Mouse (Mus musculus) kidney, embryonic 15.5 days (tissue): ENCODE measurements around the gene Kcnmb3. TPM values are rescaled to one million over a fixed set of nuclear protein-coding genes. Genes with fewer than 3 reads are reported as not detected.

Experiments
- ATAC-seq: fragments of 200-750 bp; cut with Nextera tagmentation; replicated peaks from 2 replicates; pipeline ENCODE4 v1.8.0; 2017; ENCODE audit warnings: moderate TSS enrichment; ENCODE audit not compliant: low FRiP score
- H3K27ac ChIP-seq: fragments of 300-500 bp; sonication (generic); 2 replicates; pipeline ENCODE4 v1.5.1; 2015; ENCODE audit warnings: mild to moderate bottlenecking, inconsistent platforms
- H3K27me3 ChIP-seq: fragments of 300-500 bp; sonication (generic); 2 replicates; pipeline ENCODE4 v1.6.1; 2015; ENCODE audit warnings: inconsistent platforms
- H3K36me3 ChIP-seq: fragments of 300-500 bp; sonication (generic); 2 replicates; pipeline ENCODE4 v1.6.1; 2015; ENCODE audit warnings: inconsistent platforms
- H3K4me1 ChIP-seq: fragments of 300-500 bp; sonication (generic); 2 replicates; pipeline ENCODE4 v1.6.1; 2015; ENCODE audit warnings: inconsistent platforms
- H3K4me2 ChIP-seq: fragments of 300-500 bp; sonication (generic); 2 replicates; pipeline ENCODE4 v1.6.1; 2015; ENCODE audit warnings: moderate library complexity, mild to moderate bottlenecking, inconsistent platforms
- H3K4me3 ChIP-seq: fragments of 300-500 bp; sonication (generic); replicated peaks from 2 replicates; pipeline ENCODE4 v1.5.1; 2015; ENCODE audit warnings: mild to moderate bottlenecking, inconsistent platforms
- H3K9ac ChIP-seq: fragments of 300-500 bp; sonication (generic); 2 replicates; pipeline ENCODE4 v1.6.1; 2015; ENCODE audit warnings: mild to moderate bottlenecking, inconsistent platforms
- H3K9me3 ChIP-seq: fragments of 300-500 bp; sonication (generic); replicated peaks from 2 replicates; pipeline ENCODE4 v1.6.1; 2016; ENCODE audit warnings: inconsistent platforms
- WGBS: fragments of 180-500 bp; shearing (Covaris S2); methylation state at CpG from one replicate; pipeline ENCODE4 v1.1.7; 2015; ENCODE audit warnings: mixed read lengths; 5-methylcytosine and 5-hydroxymethylcytosine counted together
- polyA plus RNA-seq: library from polyadenylated mRNA; unstranded; fragments of >200 nt; fragmentation: Nextera tagmentation; extraction: Ambion mirVana; gene quantifications from 2 replicates; pipeline ENCODE4 v1.2.1, GENCODE M21; 2015

Gene Kcnmb3
- 0.13 TPM in 1 of 2 replicates, not detected in the other for polyA plus RNA-seq

- H3K27me3 ChIP-seq = no peaks in the 10 kb centered on the region
- no peaks in the 10 kb centered on the region for H3K9me3 ChIP-seq
- 80% methylated on average over 11 of the region's 11 CpGs for WGBS
- no peak within 1 kb of the TSS for H3K9ac ChIP-seq
- H3K4me3 ChIP-seq = no peak within 1 kb of the TSS
- H3K27ac ChIP-seq = no peak within 1 kb of the TSS
- H3K4me1 ChIP-seq = no peaks in the 10 kb centered on the region
- no peak for ATAC-seq
- no peaks in the 10 kb centered on the region for H3K36me3 ChIP-seq
- H3K4me2 ChIP-seq = no peak within 1 kb of the TSS
Measured at GRCm38 (mm10) chr3:32492097-32493090, at the start of gene Kcnmb3. TSS of gene Kcnmb3 (minus strand) at chr3:32492231.

- 90% methylated on average over 5 of the region's 5 CpGs for WGBS
- ATAC-seq = no peak
Measured at GRCm38 (mm10) chr3:32538091-32538490, 46.1 kb upstream of the Kcnmb3 start.

GRCm38 (mm10) chr3:32537556-32537955, 45.5 kb upstream of the Kcnmb3 start:
- H3K9ac ChIP-seq = no peak overlapping the region
- ATAC-seq = no peak
- H3K27me3 ChIP-seq = no peaks in the 10 kb centered on the region
- 83% methylated on average over 1 of the region's 1 CpGs for WGBS
- no peaks in the 10 kb centered on the region for H3K9me3 ChIP-seq
- no peak overlapping the region for H3K4me2 ChIP-seq
- H3K27ac ChIP-seq = no peak overlapping the region
- no peaks in the 10 kb centered on the region for H3K4me1 ChIP-seq
- H3K36me3 ChIP-seq = peaks cover 72% of the 10 kb centered on the region
- H3K4me3 ChIP-seq = no peak overlapping the region

More at GRCm38 (mm10) chr3:32538091-32538490, 46.1 kb upstream of the Kcnmb3 start:
- no peaks in the 10 kb centered on the region for H3K9me3 ChIP-seq
- H3K4me1 ChIP-seq = no peaks in the 10 kb centered on the region
- H3K9ac ChIP-seq = no peak overlapping the region
- H3K36me3 ChIP-seq = peaks cover 75% of the 10 kb centered on the region
- no peak overlapping the region for H3K4me3 ChIP-seq
- H3K27me3 ChIP-seq = no peaks in the 10 kb centered on the region
- H3K4me2 ChIP-seq = no peak overlapping the region
- H3K27ac ChIP-seq = no peak overlapping the region

- Histone ChIP-seq H3K9ac (no peak overlapping the region), H3K4me1 (no peaks in the 10 kb centered on the region), H3K4me2 (no peak overlapping the region), H3K4me3 (no peak overlapping the region), H3K27me3 (no peaks in the 10 kb centered on the region), H3K9me3 (no peaks in the 10 kb centered on the region), H3K27ac (no peak overlapping the region), H3K36me3 (peaks cover 68% of the 10 kb centered on the region)
- ATAC-seq = no peak
- WGBS = 73% methylated on average over 1 of the region's 1 CpGs
Measured at GRCm38 (mm10) chr3:32535692-32536091, 43.7 kb upstream of the Kcnmb3 start.

GRCm38 (mm10) chr3:32530041-32530440, 38.0 kb upstream of the Kcnmb3 start:
- Histone ChIP-seq H3K4me1 (0 out of 2 replicates have a peak, but pooled peaks cover 3% of the 10 kb centered on the region), H3K9ac (peak overlapping the region; percentile 81), H3K36me3 (peaks cover 37% of the 10 kb centered on the region), H3K27ac (peak overlapping the region; percentile 81; the same call in 1 of the 2 replicates), H3K4me3 (peak overlapping the region; percentile 96), H3K27me3 (no peaks in the 10 kb centered on the region), H3K9me3 (peaks cover 7% of the 10 kb centered on the region; the same call in 1 of the 2 replicates), H3K4me2 (peak overlapping the region; percentile 67)
- ATAC-seq = no peak
- WGBS = 13% methylated on average over 5 of the region's 5 CpGs

GRCm38 (mm10) chr3:32529303-32529898, 37.4 kb upstream of the Kcnmb3 start, which contains the start of gene Mfn1:
TSS of gene Mfn1 (plus strand) at chr3:32529465.
- Histone ChIP-seq H3K4me1 (0 out of 2 replicates have a peak, but pooled peaks cover 3% of the 10 kb centered on the region), H3K27me3 (no peaks in the 10 kb centered on the region), H3K36me3 (peaks cover 34% of the 10 kb centered on the region), H3K4me3 (peak within 1 kb of the TSS; percentile 96), H3K27ac (peak within 1 kb of the TSS; percentile 81), H3K9ac (peak within 1 kb of the TSS; percentile 81), H3K9me3 (peaks cover 7% of the 10 kb centered on the region; the same call in 1 of the 2 replicates), H3K4me2 (peak within 1 kb of the TSS; percentile 67)
- peak; percentile 99 for ATAC-seq
- WGBS = under 1% methylated on average over 47 of the region's 47 CpGs

GRCm38 (mm10) chr3:32527181-32527580, 35.1 kb upstream of the Kcnmb3 start:
- H3K4me3 ChIP-seq = no peak overlapping the region
- no peaks in the 10 kb centered on the region for H3K27me3 ChIP-seq
- peaks cover 7% of the 10 kb centered on the region; the same call in 1 of the 2 replicates for H3K9me3 ChIP-seq
- H3K4me1 ChIP-seq = 0 out of 2 replicates have a peak, but pooled peaks cover 3% of the 10 kb centered on the region
- no peak overlapping the region for H3K4me2 ChIP-seq
- H3K36me3 ChIP-seq = peaks cover 37% of the 10 kb centered on the region
- 91% methylated on average over 4 of the region's 4 CpGs for WGBS
- no peak overlapping the region for H3K9ac ChIP-seq
- no peak for ATAC-seq
- H3K27ac ChIP-seq = no peak overlapping the region

GRCm38 (mm10) chr3:32513528-32513927, 21.5 kb upstream of the Kcnmb3 start:
- H3K4me1 ChIP-seq = peaks cover 29% of the 10 kb centered on the region
- H3K9me3 ChIP-seq = no peaks in the 10 kb centered on the region
- H3K9ac ChIP-seq = no peak overlapping the region
- no peaks in the 10 kb centered on the region for H3K27me3 ChIP-seq
- ATAC-seq = no peak
- H3K4me3 ChIP-seq = no peak overlapping the region
- no peak overlapping the region for H3K27ac ChIP-seq
- no peak overlapping the region for H3K4me2 ChIP-seq
- H3K36me3 ChIP-seq = peaks cover 39% of the 10 kb centered on the region

GRCm38 (mm10) chr3:32512686-32513284, 20.8 kb upstream of the Kcnmb3 start:
- Histone ChIP-seq H3K27ac (no peak overlapping the region), H3K9ac (no peak overlapping the region), H3K4me2 (no peak overlapping the region), H3K9me3 (no peaks in the 10 kb centered on the region), H3K4me3 (no peak overlapping the region), H3K4me1 (peaks cover 29% of the 10 kb centered on the region), H3K36me3 (peaks cover 32% of the 10 kb centered on the region), H3K27me3 (no peaks in the 10 kb centered on the region)
- 86% methylated on average over 7 of the region's 7 CpGs for WGBS
- no peak for ATAC-seq

GRCm38 (mm10) chr3:32511191-32511550, 19.1 kb upstream of the Kcnmb3 start:
- Histone ChIP-seq H3K4me3 (peak overlapping the region; percentile 94), H3K4me1 (peaks cover 29% of the 10 kb centered on the region), H3K9me3 (no peaks in the 10 kb centered on the region), H3K27ac (peak overlapping the region; percentile 89), H3K36me3 (peaks cover 16% of the 10 kb centered on the region), H3K4me2 (peak overlapping the region; percentile 74), H3K27me3 (no peaks in the 10 kb centered on the region), H3K9ac (peak overlapping the region; percentile 94)
- no peak for ATAC-seq
- WGBS = 7% methylated on average over 13 of the region's 13 CpGs

- H3K9me3 ChIP-seq = no peaks in the 10 kb centered on the region
- H3K27ac ChIP-seq = peak overlapping the region; percentile 89
- peak overlapping the region; percentile 74 for H3K4me2 ChIP-seq
- WGBS = under 1% methylated on average over 58 of the region's 69 CpGs
- peak overlapping the region; percentile 94 for H3K9ac ChIP-seq
- peak overlapping the region; percentile 94 for H3K4me3 ChIP-seq
- H3K4me1 ChIP-seq = peaks cover 29% of the 10 kb centered on the region
- peak; percentile 96 for ATAC-seq
- H3K36me3 ChIP-seq = peaks cover 10% of the 10 kb centered on the region
- no peaks in the 10 kb centered on the region for H3K27me3 ChIP-seq
Measured at GRCm38 (mm10) chr3:32510375-32511190, 18.6 kb upstream of the Kcnmb3 start.
